Mouse (Mus musculus): ENCODE results near the gene Cadps2.

Cadps2 gene

GRCm38 (mm10) chr6:23249616-23250287, 589.5 kb downstream of the Cadps2 start:
- DNase-seq: no peak

- DNase-seq: no peak
Measured at GRCm38 (mm10) chr6:23249053-23249401, 590.2 kb downstream of the Cadps2 start.

- DNase-seq: no peak
Measured at GRCm38 (mm10) chr6:23248313-23249052, 590.7 kb downstream of the Cadps2 start, which contains the start of gene Fezf1. TSS of gene Fezf1 (minus strand) at chr6:23248362.

DNA sequence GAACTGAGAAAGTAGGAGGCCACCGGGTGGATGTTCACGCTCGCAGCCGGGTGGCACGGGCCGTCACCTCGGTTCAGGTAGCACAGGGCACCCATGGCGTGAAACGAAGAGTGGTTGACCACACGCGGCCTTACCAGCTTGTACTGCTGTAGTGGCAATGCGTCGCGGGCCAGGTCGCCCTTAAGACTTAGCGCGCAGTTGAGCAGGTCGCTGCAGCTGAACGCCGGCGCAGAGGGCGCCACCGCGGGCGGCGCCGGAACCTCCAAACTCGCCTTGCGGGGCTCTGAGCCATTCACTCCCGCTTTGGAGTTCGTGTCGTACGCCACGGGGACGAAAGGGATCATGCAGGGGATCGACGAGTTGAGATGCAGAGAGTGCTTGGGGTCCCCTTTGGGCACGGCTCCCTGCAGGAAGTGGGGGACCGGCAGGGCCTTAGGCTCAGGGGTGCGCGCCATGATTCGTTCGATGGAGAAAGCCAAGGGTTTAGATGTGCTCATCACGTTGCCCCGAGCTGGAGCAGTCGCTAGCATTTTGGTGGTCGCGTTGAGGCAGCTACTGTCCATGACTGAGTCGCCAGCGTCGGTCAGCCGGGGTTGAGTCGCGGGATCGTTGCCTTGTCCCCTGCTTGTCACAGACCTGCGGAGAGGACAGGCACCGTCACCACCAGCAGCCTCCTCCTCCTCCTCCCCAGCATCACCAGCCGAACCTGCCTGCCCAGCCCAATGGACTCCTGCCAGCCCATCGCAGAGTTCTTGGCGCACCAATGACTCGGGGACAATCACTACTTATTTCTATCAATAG, 591.5 kb downstream of the Cadps2 start:
- no peak for DNase-seq

DNA sequence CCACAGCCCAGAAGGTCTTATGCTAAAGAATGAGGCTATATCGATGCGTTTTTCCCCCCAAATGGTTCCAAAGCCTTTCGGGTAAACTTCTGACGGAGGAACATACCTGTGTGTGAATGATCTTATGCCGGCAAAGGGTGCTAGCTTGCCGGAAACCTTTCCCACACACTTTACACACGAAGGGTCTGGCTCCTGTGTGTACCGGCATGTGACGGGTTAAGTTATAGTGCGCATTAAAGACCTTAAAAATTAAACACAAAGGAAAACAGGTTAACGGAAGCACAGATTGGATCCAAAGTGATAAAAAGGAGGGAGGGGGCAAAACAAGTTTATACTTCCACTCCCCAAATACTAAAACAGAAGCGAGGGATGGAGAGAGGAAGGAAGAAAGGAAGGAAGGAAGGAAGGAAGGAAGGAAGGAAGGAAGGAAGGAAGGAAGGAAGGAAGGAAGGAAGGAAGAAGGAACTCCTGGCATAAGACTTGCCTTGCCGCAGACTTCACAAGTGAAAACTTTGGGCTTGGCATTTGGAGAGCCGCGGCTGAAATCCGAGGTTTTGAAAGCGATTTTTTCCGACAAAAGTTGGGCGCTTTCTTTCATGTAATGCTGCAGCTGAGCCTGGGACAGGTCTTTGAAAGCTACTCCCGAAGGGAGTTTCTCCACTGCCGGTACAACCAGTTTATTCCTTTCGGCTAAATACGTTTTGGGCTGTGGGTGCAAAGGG, 592.3 kb downstream of the Cadps2 start:
- no peak for DNase-seq

DNA sequence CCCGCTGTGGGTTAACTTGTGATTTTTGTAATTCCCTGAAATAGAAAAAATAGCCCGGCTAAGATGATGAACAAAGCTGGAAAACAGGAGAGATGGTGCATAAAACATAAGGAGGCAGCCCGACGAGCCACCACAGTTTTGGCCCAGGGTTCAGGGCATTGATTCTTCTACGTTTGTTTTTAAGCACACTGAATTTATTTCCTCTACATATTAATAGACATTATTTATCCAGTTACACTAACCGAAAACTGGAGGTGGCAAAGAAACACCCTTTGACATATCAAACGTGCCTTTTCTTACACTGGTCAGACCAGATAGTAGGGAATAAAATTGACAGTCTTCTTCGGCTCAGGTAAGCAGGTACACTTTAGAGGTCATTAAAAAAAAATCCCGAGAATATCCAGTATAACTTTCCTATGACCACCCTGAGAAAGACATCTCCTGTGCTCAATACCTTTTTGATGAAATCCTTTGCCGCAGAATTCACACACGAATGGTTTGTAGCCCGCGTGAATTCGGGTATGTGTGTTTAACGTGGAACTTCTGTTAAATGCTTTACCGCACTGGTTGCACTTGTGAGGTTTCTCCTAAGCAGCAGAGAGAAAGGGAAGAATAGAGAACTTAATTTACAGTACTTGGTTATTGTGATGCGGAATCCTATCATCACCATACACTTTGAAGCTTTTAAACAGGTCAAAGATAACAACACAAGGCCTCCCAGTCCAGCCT, 593.0 kb downstream of the Cadps2 start:
- DNase-seq: no peak

- no peak for DNase-seq
Measured at GRCm38 (mm10) chr6:23245545-23246011, 593.6 kb downstream of the Cadps2 start.

GRCm38 (mm10) chr6:23245121-23245520, 594.1 kb downstream of the Cadps2 start:
- DNase-seq: no peak

GRCm38 (mm10) chr6:23243821-23244760, 595.1 kb downstream of the Cadps2 start:
- DNase-seq: peak; percentile 48 to 60

All from lung, adult 18-20 months (tissue).